Mouse (Mus musculus): ENCODE results near the gene Smyd4.
A peak's percentile ranks its signal among the peaks of the same experiment; 100 is the strongest.

The Smyd4 gene

DNA sequence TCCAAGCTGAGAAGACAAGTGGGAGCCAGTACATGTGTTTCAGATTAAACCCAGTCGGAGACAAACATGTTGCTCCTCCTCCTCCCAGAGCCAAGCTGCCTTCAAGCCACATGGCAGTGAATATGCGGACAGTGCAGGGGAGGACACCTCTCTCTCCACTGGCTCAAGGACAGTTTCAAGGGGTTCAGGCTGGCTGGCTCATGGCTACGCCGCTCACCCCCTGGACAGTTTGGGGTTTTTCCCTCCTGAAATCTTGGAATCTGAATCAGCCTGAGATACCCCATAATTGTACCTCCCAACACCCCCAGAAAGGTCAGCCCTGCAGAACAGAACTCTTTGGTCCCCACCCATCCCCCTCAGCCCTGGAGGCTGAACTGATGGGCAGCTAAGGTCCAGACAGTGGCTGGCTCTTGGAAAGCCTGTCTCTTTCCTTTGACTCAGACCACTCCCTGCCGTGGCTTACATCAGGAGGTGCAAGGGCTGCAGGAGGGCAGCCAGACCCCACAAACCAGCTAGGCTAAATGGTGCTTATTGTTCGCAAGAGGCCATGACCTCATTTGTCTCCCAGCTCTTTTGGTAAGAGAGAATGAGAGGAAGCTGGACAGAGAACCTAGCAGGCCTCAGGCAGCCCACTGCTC is 73.3 kb downstream of the Smyd4 start:
- no peak for DNase-seq

DNA sequence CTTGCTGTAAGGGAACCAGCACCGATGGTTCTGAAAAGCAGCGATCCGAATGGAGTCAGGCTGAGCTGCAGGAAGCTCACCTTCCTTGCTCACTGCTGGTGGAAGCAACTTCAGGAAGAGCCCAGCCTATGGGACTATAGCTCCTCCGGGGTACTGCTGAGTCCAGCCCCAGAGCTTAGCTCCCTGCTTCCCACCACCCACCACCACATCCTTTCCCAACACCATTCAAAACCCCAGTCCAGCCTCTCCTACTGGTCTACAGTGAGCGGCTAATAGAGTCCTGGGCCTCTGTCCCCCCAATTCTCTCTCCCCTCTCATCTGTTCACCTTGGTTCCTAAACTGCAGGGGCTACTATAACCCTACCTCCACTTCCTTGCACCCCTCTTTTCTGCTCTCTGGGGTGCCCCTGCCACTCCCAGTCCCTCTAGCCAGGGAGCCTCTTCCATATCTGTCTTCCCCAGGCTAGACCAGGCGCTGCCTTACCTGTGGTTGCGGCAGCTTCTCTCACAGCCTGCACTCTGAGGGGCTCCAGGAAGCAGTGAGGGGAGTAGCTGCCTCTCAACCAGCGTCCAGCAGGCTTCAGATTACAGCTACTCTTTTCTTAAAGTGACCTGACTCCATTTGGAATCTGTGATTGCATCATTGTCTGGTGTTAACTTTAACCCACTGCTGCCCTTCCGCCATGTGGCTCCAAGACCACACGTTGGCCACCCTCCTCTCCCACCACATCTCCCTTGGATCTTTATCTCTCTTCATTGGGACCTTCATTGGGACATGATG is 74.0 kb downstream of the Smyd4 start, which contains the start of gene Serpinf1:
Gene Serpinf1 (minus strand): TSS at position 689 of the 780 bp plus-strand sequence.
- no peak for DNase-seq

DNA sequence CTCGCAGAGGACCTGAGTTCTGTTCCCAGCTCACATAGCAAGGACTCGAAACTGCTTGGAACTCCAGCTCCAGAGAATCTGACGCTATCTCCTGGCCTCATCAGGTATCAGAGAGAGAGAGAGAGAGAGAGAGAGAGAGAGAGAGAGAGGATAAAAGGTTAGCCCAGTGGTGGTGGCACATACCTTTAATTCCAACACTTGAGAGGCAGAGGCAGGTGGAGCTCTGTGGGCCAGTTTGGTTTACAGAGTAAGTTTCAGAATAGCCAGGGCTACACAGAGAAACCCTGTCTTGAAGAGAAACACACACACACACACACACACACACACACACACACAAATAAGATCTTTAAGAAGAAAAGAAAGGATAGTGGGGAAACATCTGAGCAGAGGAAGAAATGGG is 74.9 kb downstream of the Smyd4 start:
- DNase-seq = no peak

DNA sequence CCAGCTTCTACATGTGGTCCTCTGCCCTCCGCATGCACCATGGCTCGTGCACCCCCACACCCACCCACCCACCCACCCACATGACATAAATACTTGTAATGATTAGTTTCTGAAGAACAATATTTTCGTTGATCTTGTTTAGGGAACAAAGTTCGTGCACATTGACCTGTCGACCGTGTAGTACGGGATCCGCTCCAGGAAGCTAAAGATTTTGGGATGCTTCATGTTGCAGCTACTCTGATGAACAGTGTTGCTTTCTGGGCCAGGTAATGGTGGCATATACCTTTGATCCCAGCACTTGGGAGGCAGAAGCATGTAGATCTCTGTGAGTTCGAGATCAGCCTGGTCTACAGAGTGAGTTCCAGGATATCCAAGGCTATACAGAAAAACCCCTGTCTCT is 75.8 kb downstream of the Smyd4 start:
- DNase-seq = no peak

DNA sequence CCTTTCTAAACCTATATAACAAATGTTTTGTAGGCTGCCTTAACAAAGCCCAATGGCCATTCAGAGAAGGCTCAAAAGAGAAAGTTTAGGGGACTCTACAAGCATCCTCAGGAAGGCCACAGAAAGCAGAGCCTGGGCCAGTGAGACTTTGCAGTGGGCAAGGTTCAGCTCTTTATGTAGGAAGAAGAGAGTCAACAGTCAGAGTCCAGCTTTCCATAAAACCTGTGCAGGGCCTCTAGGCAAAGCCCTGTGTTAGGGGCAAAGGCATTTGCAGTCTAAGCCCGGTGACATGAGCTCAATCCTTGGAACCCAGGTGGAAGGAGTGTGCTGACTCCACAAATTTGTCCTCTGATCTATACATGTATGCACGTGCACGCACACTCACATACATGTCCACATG is 76.2 kb downstream of the Smyd4 start:
- DNase-seq = no peak

DNA sequence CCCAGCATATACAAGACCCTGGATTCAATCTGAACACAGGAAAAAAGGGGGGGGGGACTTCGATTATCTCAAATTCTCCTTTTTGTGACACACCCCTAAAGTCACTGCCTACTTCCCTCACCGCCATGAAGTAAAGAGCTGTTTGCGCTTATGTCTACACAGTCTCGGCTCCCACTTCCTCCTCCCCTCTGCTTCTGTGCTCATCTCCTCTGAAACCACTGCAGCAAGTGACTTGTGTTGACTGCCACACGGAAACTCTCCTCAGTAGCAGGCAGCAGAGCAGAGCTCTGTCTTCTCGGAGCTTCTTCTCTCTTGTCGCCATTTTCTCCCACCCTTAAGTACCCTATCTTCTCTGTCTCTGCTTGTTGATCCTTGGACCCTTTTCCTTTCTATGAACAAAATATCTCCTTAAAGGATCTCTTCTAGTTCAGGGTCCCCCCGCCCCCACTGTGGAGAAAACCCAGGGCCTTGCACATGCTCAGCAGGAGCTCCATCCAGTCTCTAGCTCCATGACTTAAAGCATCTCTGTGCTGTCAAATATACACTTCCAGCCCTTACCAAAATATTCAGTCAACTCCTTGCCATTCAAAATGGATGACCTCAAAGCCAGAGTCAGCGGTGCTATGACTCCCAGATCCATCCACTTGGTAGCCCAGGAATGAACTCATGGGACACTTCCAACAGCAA is 80.9 kb downstream of the Smyd4 start:
- DNase-seq = peak in 1 of 2 experiments; percentile 34

DNA sequence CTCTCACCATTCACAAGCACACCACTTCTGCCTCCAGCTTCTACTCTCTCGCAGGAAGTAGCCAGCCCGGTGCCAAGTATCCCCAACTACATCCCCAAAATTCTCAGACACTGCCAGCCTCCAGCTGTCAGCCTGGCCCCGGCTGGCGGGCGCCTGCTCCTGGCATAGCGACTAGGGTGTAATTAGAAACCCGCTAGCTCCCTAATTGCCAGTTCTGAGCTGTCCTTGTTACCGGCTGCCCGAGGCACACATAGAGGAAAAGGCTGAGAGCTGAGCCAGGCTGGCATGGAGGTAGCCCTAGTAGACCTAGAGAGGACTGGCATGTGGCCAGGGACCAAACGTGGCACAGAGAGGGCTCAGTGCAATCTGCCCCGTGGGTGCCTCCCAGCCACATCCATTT is 83.1 kb downstream of the Smyd4 start:
- DNase-seq = no peak

DNA sequence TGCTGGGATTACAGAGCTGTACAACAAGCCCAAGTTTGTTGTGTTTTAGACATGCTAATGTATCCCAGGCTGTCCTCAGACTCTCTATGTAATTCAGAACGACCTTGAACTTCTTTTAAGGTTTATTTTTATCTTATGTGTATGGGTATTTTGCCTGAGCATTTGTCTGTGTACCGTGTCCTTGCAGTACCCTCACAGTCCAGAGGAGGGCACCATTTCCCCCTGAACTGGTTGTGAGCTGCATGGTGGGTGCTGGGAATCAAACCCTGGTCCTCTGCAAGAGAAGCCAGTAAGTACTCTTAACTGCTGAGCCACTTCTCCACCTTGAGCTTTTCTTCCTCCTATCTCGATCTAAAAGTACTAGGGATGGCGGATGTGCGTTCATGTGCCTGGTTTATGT is 85.9 kb downstream of the Smyd4 start:
- DNase-seq = no peak

DNA sequence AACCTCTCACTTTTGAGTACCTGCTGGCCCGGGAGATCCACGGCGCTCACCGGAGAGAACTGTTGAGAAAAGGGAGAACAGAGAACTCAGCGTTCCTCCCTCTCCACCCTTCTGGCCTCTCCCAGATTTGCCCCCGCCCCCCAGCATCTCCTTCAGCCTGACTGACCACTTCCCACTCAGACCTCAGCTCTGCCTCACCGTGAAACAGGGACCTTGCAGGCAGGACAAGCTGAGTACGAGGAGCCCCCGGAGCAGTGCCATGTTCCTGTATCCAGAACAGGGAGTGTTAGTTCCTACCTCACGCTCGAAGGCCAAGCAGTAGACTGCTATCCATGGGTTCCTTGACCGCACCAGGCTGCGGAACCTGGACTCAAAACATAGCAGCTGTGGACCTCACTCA is 90.0 kb downstream of the Smyd4 start:
- DNase-seq = no peak

DNA sequence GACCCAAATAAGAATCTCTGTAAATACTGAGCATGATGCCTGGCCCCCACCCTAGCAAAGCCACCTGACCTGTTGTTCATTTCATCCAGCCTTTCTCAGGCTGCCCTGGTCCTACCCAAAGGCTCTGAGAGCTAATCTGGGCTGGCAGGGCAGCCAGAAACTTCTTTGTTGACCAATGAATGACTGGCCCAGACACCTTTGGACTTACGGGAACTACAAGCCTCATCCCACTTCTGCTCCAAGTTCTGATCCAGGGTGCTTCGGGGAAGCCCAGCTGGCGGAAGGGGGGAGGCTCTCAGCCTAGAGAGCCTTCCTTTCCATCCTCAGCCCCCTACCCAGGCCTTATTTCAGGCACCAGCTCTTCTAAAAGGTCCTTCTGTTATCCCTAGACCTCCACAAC is 90.6 kb downstream of the Smyd4 start:
- DNase-seq = no peak

DNA sequence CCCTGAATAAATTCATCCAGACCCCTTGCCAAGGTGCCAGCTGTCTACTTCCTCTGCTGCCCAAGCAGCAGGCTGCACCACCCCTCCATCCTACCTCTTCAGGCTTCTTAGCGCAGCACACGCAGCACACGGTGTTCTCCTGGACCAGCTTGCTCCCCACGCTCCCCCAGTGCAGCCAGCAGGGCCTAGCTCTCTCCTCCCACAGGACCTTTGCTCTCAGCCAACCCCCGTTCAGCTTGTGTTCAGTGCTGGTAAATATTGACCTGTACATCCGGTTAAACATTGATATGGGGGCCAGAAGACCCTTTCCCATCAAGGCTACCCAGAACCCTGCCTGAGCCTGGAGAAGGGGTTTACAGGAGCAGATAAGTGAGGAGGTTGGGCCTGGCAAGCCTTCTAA is 91.1 kb downstream of the Smyd4 start, which contains the start of gene Serpinf2:
Gene Serpinf2 (minus strand): TSS at position 229 of the 400 bp plus-strand sequence.
- no peak for DNase-seq

DNA sequence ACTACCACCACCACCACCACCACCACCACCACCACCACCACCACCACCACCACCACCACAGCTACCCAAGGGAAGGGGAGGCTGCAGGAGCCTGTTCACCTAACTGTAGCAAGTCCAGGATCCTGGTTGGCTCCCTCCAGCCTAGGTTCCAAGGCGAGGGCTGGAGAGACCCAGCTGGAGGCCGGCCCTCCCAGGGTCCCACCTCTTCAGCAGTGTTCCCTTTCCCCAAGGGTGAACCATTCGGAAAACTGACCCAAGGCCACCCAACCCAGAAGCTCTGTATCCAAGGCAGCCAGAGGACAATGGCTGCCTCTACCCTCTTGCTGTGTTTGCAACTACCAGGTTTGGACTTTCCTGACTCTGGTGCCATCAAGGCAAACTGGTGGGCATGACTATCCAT is 91.7 kb downstream of the Smyd4 start:
- no peak for DNase-seq

DNA sequence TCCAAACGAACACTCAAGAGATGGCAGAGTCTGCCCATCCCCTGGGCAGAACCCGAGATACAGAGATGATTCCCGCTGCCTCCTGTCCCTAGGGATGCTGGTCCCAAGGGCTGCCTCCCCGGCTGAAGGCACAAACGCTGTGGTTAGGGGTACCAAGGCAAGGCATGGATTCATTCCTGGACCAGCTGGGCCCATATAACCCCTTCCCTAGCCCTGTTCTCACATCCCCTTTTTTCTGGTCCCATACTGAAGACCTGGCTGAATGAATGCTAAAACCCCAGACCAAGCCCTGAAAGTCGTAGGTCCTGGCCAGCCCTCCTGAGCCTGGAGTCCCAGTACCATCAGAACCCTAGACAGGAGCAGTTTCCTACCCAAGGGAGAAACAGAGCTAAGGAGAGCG is 92.8 kb downstream of the Smyd4 start:
- DNase-seq = no peak

DNA sequence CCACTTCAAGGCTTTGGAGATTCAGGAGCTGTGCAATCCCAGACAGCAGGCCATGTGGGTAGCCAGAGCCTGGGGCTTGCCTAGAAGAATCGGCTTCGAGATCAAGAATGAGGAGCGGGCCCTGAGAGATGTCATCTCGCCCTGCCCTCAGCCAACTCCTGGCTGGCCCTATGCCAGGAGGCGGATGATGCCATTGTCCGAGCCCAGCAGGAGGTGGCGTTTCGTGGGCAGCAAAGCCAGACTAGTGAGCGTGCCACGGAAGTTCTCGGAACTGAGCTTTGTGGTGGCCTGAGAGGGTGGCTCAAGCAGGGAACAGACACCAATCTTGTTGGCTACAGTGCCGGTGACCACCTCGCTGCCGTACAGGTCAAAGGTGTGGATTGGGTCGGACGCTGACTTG is 93.4 kb downstream of the Smyd4 start:
- DNase-seq = no peak

DNA sequence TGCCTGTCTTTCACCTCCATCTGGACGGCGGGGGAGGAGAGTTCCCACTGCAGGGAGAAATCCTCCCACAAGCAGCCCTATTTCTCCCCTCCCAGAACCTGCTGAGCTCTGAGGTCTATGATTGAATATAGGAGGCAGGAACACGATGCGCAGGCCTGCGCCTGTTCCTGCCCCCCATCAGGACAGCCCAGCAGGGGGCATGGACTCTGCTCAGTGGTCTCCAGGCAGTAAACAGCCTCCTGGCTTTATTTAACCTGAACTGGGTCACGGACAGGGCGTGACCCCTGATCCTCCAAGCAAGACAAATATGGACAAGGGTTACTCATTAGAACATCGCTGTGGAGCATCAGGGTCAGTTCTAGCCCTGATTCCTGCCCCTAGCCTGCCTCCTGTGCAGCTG is 95.5 kb downstream of the Smyd4 start:
- DNase-seq = no peak

DNA sequence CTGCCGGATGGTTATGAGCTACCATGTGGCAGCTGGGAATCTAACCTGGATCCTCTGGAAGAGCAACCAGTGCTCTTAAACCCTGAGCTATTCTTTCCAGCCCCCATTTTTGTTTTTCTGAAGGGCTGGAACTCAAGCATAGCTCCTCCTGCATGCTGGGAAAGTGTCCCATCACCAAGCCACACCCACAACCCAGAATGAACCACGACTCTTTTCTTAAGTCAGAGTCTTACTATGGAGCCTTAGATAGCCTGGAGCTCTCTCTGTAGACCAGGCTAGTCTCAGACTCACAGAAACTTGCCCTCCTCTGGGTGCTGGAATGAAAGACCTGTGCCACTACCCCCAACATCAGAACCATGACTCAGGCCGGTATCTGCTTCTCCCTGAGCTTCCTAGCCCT is 100.3 kb downstream of the Smyd4 start:
- DNase-seq = no peak

DNA sequence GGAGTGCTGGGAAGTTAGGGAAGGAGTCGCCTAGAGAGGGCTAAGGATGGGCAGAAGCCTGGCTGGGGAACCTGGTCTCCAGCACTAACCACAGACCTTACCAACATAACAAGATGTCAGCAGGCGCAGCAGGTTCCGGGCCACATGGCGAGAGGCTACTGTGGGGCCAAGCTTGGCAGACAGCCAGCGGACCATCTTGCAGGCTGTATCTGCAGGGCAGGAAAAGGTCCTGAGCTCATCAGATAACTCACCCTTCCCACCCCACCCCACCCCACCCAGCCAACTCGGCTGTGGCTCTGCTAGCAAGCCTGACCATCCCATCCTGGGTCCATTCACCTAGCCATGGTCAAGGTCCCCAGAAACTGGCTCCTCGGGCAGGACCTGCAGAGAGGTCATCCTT is 101.5 kb downstream of the Smyd4 start:
- DNase-seq = no peak

DNA sequence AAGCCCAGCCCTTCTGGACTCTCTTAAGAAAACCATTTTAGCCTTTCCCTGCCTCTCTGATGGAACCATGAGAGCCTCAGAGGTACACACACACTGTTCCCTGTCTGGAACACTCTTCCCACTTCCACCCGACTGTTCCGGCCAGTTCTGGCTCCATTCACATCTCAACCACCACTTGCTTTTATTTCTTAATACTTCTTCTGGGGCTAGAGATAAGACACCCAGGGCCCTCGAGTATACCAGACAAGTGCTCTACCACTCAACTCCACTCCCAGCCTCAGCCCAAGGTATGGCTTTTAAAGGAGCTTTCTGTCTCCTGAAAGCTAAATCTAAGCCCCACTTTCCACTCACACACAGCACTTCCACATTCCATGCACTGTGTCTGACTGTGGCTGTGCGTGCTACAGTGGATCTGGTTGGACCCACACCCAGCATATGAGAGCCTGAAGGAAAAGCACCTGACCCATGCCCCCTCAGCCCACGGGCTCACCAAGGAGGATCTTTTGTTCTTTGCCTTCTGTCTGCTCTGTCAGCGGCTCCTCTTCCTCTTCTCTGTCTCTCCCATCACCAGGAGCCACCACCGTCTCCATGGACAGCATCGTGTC is 102.2 kb downstream of the Smyd4 start:
- DNase-seq = peak; percentile 21 to 43

DNA sequence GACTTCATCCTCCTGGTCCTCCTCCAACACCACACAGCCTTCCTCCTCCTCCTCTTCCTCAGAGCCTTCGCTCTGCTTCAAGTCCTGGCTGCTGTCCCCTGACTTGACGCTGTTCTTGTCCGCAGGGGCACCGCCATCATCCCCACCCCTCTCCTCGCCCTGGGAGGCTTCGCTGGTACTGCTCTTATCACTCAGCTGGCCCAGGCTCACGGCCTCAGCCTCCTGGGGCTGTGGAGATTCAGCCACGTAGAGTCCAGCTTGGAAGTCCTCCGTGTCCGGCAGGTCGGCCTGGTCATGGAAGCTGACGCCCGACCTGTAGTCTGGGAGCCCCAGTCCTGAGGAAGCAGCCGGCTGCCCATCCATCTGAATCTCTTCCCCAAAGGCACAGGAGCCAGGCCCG is 102.7 kb downstream of the Smyd4 start:
- DNase-seq = no peak

DNA sequence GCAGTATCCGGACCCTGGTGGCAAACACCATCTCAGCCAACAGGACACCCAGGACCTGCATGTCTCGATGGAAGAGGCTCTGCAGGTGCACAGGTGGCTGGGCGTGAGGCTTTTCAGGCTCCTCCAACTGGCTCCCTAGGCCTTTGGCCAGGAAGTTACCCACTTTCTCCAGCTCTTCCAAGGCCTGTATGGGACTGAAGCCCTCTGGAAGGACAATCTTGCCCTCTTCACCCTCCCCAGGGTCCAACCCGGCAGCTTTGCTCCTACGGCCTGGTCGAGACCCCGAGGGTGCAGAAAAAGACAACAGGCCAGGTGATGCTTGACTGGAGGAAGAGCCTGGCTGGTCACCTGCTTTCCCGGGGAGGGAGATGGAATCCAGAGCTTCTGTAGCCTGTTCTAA is 103.8 kb downstream of the Smyd4 start:
- DNase-seq = peak in 1 of 2 experiments; percentile 21

DNA sequence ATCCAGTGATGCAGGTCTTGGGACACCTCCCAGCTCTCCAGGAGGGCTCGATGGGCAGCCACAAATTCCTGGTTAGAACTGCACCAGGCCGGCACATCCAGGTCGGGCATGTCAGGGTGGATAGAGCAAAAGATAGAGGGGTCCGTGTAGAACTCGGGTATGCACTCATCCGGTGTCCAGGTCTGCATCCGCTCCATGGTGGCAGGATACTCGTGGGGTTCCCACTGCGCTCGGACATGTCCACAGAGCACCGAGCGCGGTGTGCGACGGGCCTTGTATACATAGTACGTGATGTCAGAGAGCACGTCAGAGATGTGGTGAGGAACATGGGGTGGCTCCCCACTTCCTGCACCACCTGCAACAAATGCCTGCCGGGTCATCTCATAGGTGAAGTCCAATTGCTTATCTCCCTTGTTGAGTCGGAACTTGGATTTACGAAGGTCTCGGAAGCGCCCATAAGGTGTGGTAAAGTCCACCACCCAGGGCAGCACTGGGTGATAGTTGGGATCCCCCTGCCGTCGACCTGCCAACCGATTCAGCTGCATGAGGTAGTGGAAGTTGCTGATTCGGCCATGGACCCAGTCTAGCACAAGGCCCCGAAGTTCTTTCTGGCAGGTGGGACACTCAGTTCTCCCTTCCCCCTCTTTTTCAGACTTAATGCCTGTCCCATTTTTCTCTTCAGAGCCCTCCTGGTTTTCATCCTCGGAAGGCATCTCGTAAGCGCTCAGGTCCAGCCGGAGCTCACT is 104.8 kb downstream of the Smyd4 start:
- peak in 1 of 2 experiments; percentile 29 for DNase-seq

DNA sequence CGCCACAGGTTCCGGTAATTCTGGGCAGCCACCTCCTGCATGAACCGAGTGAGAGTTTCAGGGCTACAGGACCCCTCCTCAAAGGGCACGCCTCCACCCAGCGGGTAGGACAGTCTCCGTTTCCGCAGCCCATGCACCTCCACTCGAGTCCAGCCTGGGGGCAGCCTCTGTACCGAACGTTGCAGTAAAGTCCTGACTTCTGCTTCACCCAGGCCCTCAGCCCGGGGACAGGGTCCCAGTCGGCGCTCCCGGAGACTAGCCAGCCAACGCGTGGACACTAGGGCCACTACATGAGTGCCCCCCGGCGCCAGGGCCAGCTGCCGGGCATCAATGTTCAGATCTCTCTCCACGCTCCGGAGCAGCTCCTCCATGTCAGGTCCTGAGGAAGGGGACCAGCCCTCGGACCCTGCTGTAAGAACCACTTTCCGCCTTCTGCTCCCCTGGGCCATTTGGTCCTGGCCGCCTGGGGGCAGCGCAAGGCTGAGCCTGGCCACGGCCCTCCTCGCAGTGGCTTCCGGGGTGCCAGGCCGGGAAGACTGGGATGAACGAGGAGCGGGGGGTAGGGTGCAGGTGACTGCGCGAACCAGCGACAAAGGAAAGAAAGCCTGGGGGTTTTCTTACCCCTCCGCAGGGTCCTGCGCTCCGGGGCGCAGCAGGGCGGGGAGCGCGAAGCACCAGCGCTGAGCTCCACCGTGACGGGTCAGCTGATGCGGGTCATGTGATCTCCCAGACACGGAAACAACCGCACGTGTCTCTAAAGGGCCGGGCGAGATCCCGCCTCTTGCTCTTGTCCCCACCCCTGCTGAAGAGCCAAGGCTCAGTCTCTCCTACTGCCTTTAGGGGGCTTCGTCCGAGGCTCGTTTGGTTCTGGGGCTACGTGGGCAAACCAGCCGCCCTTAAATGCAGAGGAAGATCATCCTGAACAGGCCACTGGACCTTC is 106.0 kb downstream of the Smyd4 start, which contains the start of gene Wdr81:
Gene Wdr81 (minus strand): TSS at position 727 of the 940 bp plus-strand sequence.
- DNase-seq = peak; percentile 90 to 92

Data from lung, postnatal 4 days (tissue).